Mouse (Mus musculus): ENCODE measurements around the gene Ctnna2.

- TF ChIP-seq CTCF (IDR thresholded peaks at IDR 0.05; ENCODE audit: insufficient read depth, low read length) (no peak), POLR2A (IDR thresholded peaks at IDR 0.05; ENCODE audit: borderline replicate concordance, extremely low read depth, low read depth, low read length) (no peak)
Observed at GRCm38 (mm10) chr6:77191635-77192034, 787.9 kb downstream of the Ctnna2 start.

All from lung, adult 2 months (tissue).